Mouse (Mus musculus) stomach, adult 2 months (tissue): ENCODE measurements around the gene Tm6sf2. TPM values are rescaled to one million over a fixed set of nuclear protein-coding genes. Genes with fewer than 3 reads are reported as not detected.

ENCODE experiments used
- polyA plus RNA-seq: library from polyadenylated mRNA; depleted of rRNA; stranded (reverse); fragments of >200 nt; gene quantifications from 2 replicates; pipeline ENCODE4 v1.2.3, GENCODE M21; 2012; rRNA removed

The Tm6sf2 gene
- 4.8 and 19.7 TPM in 2 replicates for polyA plus RNA-seq

DNA sequence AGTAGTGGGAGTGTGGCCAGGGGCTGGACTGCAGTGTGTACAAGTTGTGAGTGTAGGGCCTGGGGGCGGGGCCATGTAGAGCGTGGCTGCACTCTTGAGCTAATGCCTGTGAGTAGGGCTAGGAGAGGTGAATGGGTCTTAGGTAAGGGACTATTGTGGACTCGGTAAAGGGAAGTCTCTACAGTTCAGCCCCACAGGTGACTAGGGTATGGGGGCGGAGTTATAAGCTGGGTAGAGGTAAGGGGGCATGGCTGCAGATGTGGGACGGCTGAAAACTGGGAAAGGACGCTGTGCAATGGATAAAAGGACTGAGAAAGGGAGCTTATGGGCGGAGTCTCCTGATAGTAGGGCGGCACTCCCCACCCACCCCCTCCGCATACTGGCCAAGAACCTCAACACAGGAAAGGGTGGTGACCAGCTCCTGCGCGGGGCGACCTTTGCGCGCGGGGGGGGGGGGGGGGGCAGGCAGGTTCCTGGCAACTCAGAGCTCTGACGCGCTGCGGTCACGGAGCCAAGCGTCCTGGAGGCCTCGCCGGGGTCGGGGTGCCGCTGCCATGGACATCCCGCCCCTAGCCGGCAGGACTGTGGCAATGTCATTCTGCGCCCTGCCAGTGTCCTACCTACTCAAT is at the start of gene Tm6sf2:
Gene Tm6sf2, plus strand, starts transcription at position 484 of the 629 bp plus-strand sequence.

DNA sequence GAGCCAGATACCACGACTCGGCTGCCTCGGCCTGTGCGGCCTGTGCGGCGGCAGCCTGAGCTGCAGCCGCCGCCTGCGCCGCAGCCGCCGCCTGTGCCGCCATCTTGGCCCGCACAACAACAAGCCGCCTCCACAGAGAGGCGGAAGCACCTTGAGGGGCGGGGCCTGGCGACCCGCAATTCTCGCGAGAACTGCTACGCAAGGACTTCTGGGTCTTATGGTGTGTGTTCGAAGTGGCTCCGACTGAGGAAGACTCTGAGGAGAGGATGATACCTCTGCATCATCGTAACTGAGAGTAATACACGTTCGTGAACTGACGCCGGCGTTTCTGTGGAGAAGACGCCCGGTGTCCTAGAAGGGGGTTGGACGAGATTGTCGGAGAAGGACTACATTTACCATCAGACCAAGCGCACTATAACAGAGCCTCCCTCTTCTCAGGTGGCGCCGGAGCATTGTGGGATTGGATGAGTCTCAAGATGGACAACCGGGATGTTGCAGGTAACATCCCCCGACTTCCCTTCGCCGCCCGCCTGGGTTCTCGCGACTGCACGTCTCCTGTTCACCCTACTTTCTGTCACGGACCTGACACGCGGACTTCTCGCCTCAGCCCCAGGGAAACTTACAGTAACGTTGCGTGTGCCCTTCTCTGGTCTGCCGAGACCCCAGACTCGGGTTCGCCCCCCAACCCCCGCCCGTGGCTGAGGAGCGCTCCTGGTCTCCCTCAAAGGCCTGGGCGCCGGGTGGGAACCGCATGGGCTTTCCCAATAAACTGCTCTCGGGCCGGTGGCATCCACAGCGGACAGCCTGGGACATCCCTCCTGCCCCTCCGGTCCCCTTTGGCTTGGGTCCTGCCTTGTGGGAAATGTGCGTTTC is 29.9 kb upstream of the Tm6sf2 start, which contains the start of the genes Mau2 and Sugp1:
Gene Mau2, minus strand, starts transcription at position 152 of the 873 bp plus-strand sequence.
Gene Sugp1, plus strand, starts transcription at position 231 of the 873 bp plus-strand sequence.

DNA sequence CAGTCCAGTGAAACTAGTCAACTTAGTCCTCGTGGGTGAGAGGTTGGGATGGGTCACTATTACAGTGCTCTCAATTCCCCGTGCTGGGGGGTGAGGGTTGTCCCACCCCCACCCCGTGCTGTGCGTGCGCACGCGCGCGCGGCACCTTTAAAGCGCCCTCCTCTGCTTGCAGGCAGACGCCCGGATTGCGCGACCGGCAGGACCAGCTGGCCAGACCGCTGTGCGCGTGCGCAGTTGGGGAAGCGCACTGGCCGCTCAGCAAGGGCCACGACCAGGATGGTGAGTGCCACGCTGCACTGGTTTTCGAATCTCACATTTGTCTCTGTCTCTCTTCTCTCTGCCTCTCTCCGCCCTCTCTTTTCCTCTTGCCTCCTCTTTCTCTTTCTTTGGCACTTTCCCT is 10.6 kb downstream of the Tm6sf2 start, which contains the start of gene Hapln4:
Gene Hapln4, plus strand, starts transcription at position 173 of the 400 bp plus-strand sequence.

DNA sequence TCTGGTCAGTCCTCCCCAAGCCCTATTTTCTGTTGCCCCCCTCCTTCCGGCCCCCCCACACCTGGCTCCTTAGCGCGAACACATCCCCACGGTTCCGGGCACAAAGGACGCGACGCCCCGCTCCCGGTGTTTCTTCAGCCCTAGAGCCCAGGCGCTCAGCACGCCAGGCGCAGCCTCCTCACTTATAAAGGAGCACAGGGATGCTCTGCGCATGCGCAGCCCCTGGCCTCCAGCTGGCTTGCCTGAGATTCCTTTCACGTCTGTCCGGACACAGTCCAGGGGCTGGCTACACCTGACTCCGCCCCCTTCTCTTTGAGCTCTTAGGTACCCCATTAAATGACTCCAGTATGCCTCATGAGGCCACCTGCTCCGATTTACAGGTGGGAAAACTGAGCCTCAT is 47.9 kb downstream of the Tm6sf2 start, which contains the start of gene Ncan:
Gene Ncan, minus strand, starts transcription at position 207 of the 400 bp plus-strand sequence.

Other genes with a start within 250 kb of the Tm6sf2 start
- gene Pbx4, start 240.4 kb upstream of the Tm6sf2 start, polyA plus RNA-seq = 2.4 and 5.1 TPM in 2 replicates
- 0.17 and 0.34 TPM in 2 replicates for gene Cilp2, start 185.2 kb upstream of the Tm6sf2 start, polyA plus RNA-seq
- gene Tssk6, start 170.7 kb upstream of the Tm6sf2 start, polyA plus RNA-seq = 0.88 and 1.7 TPM in 2 replicates
- gene Ndufa13, start 170.4 kb upstream of the Tm6sf2 start, polyA plus RNA-seq = 58.7 and 79.5 TPM in 2 replicates
- gene Yjefn3, start 170.2 kb upstream of the Tm6sf2 start, polyA plus RNA-seq = 1.7 and 2.6 TPM in 2 replicates
- 41.2 and 45.5 TPM in 2 replicates for gene Gatad2a, start 76.5 kb upstream of the Tm6sf2 start, polyA plus RNA-seq
- 27.5 and 35.3 TPM in 2 replicates for gene Mau2, start 30.2 kb upstream of the Tm6sf2 start, polyA plus RNA-seq
- 2.5 and 5.6 TPM in 2 replicates for gene Sugp1, start 30.1 kb upstream of the Tm6sf2 start, polyA plus RNA-seq
- 0.58 and 0.99 TPM in 2 replicates for gene Hapln4, start 10.5 kb downstream of the Tm6sf2 start, polyA plus RNA-seq
- 0.04 TPM in 1 of 2 replicates, not detected in the other for gene Ncan, start 47.9 kb downstream of the Tm6sf2 start, polyA plus RNA-seq
- gene Nr2c2ap, start 58.4 kb downstream of the Tm6sf2 start, polyA plus RNA-seq = 6.0 and 7.6 TPM in 2 replicates
- gene Rfxank, start 66.2 kb downstream of the Tm6sf2 start, polyA plus RNA-seq = 15.6 and 18.6 TPM in 2 replicates
- 32.5 and 46.3 TPM in 2 replicates for gene Borcs8, start 66.6 kb downstream of the Tm6sf2 start, polyA plus RNA-seq
- gene Mef2b, start 66.8 kb downstream of the Tm6sf2 start, polyA plus RNA-seq = 0.16 and 0.40 TPM in 2 replicates
- gene Tmem161a, start 99.4 kb downstream of the Tm6sf2 start, polyA plus RNA-seq = 96.3 and 97.2 TPM in 2 replicates
- 14.0 and 18.8 TPM in 2 replicates for gene Slc25a42, start 139.4 kb downstream of the Tm6sf2 start, polyA plus RNA-seq
- gene Sugp2, start 161.3 kb downstream of the Tm6sf2 start, polyA plus RNA-seq = 11.0 and 11.3 TPM in 2 replicates
- gene Armc6, start 161.5 kb downstream of the Tm6sf2 start, polyA plus RNA-seq = 11.8 and 15.5 TPM in 2 replicates
- gene Homer3, start 209.9 kb downstream of the Tm6sf2 start, polyA plus RNA-seq = 16.3 and 20.1 TPM in 2 replicates
- gene Ddx49, start 229.6 kb downstream of the Tm6sf2 start, polyA plus RNA-seq = 27.2 and 35.4 TPM in 2 replicates
- gene Cope, start 229.6 kb downstream of the Tm6sf2 start, polyA plus RNA-seq = 316 and 417 TPM in 2 replicates
- 0.60 and 0.78 TPM in 2 replicates for gene Cers1, start 242.9 kb downstream of the Tm6sf2 start, polyA plus RNA-seq